Mouse (Mus musculus): Measurements from ENCODE around the gene Ttc39b.

Ttc39b gene

GRCm38 (mm10) chr4:83323910-83324684 is at the start of gene Ttc39b:
Gene Ttc39b, minus strand, starts transcription at chr4:83324255.
- in situ Hi-C loops (cut with MboI; ENCODE audit: unreplicated experiment in 2 of 2), result loop anchor here in 1 of 2 experiments (10.0 kb wide), 1 partner anchor 201 kb away; the partner anchor contains the start of gene Ccdc171

GRCm38 (mm10) chr4:83373381-83373780 is 49.3 kb upstream of the Ttc39b start:
- in situ Hi-C loops (cut with MboI; ENCODE audit: unreplicated experiment in 2 of 2), result no loop called here

- in situ Hi-C loops (cut with MboI; ENCODE audit: unreplicated experiment in 2 of 2), result no loop called here
Observed at GRCm38 (mm10) chr4:83357738-83358137, 33.7 kb upstream of the Ttc39b start.

GRCm38 (mm10) chr4:83354786-83355185 is 30.7 kb upstream of the Ttc39b start:
- in situ Hi-C loops (cut with MboI; ENCODE audit: unreplicated experiment in 2 of 2), result no loop called here

GRCm38 (mm10) chr4:83353949-83354348 is 29.9 kb upstream of the Ttc39b start:
- in situ Hi-C loops (cut with MboI; ENCODE audit: unreplicated experiment in 2 of 2), result no loop called here

DNA sequence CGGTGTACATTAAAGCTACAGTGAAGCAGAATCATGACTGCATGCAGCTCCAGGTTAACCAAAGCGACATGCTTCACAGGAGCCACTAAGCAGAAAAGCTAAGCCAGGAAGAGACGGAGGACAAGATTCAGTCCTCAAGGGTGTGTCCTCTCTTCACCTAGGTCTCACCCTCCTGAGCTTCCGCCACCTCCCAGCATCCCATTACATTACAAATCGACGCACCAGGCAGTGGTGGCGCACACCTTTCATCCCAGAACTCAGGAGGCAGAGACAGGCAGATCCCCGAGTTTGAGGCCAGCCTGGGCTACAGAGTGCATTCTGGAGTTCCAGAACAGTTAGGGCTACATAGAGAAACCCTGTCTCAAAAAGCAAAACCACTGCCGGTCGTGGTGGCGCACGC is 29.2 kb upstream of the Ttc39b start:
- in situ Hi-C loops (cut with MboI; ENCODE audit: unreplicated experiment in 2 of 2), result no loop called here

DNA sequence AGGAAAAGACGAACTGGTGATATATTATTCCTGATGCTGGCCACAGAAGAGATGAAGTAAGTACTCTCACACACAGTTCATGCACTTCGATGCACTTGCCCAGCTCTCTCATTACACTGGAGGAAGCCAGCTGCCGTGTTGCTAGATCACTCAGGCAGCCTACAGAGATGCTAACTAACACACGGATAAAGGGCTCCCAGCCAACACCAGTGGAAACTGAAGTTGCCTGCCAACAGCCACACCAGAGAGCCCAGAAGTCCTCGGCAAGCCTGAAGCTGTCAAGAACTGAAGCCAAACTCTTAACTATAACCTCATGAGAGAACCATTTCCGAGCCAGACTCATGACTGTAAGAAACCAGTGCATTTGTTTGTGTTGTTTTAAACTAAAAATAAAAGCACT is 26.7 kb upstream of the Ttc39b start:
- in situ Hi-C loops (cut with MboI; ENCODE audit: unreplicated experiment in 2 of 2), result no loop called here

DNA sequence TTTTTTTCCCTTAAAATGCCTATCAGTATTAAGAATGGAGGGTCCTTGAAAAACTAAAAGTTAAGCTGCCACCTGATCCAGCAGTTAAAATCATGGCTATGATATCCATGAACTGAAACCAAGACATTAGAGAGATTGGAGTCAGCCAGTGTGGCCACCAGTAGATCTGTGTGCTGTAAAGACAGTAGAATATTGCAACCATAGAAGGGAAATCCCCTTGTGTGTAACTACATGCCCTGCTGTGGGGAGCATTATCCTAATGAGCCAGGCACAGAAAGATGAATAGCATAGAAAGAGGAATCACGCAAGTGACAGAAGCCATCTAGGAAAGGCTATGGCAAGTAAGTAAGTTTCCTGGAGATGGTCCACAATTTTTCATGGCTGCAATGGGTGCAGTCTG is 24.9 kb upstream of the Ttc39b start:
- in situ Hi-C loops (cut with MboI; ENCODE audit: unreplicated experiment in 2 of 2), result loop anchor here (5.0 to 10.0 kb wide), 3 partner anchors 47 to 84 kb away; no protein-coding TSS in a partner anchor

- in situ Hi-C loops (cut with MboI; ENCODE audit: unreplicated experiment in 2 of 2), result loop anchor here in 1 of 2 experiments (10.0 kb wide), 1 partner anchor 79 kb away; no protein-coding TSS in a partner anchor
Observed at GRCm38 (mm10) chr4:83343895-83344294, 19.8 kb upstream of the Ttc39b start.

GRCm38 (mm10) chr4:83343146-83343823 is 19.2 kb upstream of the Ttc39b start:
- in situ Hi-C loops (cut with MboI; ENCODE audit: unreplicated experiment in 2 of 2), result loop anchor here in 1 of 2 experiments (10.0 kb wide), 1 partner anchor 78 kb away; no protein-coding TSS in a partner anchor

DNA sequence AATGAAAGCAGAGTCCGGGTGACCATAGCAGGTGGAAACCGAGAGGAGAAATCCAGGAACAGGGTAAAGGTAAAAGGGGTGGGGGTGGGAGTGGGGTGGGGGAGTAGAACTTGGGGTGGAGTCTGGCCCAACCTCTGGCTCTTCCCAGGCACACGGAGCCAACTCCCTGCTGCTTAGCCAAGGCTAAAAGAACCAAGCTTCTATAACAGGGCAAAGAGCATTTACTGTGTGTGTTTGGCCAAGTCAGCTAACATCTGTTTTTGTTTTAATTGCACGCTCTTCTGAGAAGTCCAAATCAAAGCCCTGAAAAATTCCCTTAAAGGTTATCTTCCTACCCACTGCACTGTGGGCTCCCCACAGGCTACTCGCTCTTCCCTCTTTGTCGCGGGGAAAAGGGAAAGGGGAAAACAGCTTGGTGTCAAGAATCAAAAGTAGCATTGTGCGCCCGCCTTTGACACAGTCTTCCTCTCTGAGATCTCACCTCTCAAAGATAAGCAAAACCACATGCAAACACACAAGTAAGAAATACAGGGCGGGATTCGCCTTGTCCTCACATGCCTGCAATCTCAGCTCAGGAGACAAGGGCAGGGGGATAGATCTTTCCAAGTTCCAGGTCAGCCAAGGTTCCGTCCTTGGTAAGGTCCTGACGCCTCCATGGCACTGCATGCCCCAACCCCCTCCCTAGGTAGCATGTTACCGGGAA is 18.4 kb upstream of the Ttc39b start:
- in situ Hi-C loops (cut with MboI; ENCODE audit: unreplicated experiment in 2 of 2), result loop anchor here in 1 of 2 experiments (10.0 kb wide), 1 partner anchor 78 kb away; no protein-coding TSS in a partner anchor

- in situ Hi-C loops (cut with MboI; ENCODE audit: unreplicated experiment in 2 of 2), result no loop called here
Observed at GRCm38 (mm10) chr4:83339393-83339792, 15.3 kb upstream of the Ttc39b start.

DNA sequence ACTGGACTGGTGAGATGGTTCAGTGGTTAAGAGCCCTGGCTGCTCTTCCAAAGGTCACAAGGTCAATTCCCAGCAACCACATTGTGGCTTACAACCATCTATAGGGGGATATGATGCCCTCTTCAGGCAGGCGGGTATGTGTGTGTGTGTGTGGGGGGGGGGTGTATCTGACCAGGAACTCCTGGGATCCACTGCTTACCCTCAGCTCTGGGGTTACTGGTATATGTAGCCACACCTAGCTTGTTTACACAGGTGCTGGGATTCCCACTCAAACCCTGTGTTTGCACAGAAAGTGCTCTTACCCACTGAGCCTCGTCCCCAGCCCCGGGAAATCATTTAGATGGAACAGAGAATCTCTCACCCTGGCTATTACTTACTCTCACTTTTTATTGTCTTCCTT is 13.7 kb upstream of the Ttc39b start:
- in situ Hi-C loops (cut with MboI; ENCODE audit: unreplicated experiment in 2 of 2), result no loop called here

- in situ Hi-C loops (cut with MboI; ENCODE audit: unreplicated experiment in 2 of 2), result no loop called here
Observed at GRCm38 (mm10) chr4:83330369-83330768, 6.3 kb upstream of the Ttc39b start.

DNA sequence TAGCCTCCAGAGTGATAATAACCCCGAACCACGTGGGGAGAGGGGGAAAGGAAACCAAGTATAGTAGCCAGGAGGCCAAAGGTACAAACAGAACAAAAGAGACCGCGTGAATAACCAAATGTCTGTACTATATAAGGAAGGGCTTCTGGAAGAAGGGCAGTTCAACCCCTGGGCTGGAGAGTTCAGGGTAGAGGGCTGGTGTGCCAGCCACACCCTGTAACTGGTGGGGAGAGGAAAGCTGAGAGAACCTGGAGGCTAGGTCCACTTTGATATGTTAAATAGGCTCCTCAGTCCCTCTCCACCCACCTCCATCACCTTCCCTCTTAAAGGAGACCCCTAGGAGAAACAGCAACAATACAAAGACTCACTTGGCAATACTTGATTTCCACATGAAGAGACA is 5.6 kb upstream of the Ttc39b start:
- in situ Hi-C loops (cut with MboI; ENCODE audit: unreplicated experiment in 2 of 2), result loop anchor here in 1 of 2 experiments (5.0 to 10.0 kb wide), 2 partner anchors 88 to 195 kb away; partner anchors contain the start of genes Ccdc171 and Snapc3

DNA sequence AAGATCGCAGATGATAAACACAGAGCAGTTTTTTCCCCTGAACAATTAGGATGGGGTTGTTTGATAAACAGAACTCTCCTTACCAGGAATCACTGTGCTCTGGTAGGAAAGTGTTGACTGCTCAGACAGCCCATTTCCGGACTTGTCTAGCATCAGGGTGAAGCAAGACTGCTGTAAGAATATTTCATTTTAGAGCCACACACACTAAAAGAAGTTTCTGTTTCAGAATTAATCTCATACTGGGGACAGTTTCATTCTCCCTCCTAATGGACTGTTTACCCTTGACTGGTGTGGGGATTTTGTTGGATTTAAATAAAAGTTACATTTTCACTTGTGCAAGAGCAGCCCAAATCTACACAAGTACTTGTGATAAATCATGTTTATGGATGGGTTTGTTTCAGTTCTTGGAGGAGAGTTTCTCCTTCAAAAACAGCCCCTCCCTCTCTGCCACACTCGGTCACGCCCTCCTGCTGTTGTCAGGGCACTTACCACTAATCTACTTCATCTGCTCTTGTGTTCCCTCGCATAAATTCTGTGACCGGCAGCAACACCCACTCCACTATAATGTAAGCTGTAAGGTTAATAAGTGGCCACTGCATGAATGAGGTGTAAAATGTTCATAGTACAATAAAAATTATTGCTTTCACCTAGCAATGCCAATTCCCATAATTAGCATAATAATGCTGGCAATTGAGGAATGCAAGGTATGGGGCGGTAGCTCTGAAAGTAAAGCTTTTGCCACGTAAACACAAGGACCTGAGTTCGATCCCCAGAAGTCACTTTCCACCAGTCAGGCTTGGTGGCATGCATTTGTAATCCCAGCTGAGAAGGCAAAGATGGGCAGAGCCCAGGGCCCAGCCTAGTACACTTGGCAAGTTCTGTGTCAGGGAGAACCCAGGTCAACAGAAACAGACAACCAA is 4.2 kb upstream of the Ttc39b start:
- in situ Hi-C loops (cut with MboI; ENCODE audit: unreplicated experiment in 2 of 2), result loop anchor here in 1 of 2 experiments (5.0 to 10.0 kb wide), 2 partner anchors 89 to 197 kb away; partner anchors contain the start of genes Ccdc171 and Snapc3

- in situ Hi-C loops (cut with MboI; ENCODE audit: unreplicated experiment in 2 of 2), result loop anchor here in 1 of 2 experiments (5.0 to 10.0 kb wide), 2 partner anchors 90 to 197 kb away; partner anchors contain the start of genes Ccdc171 and Snapc3
Observed at GRCm38 (mm10) chr4:83327526-83327925, 3.5 kb upstream of the Ttc39b start.

DNA sequence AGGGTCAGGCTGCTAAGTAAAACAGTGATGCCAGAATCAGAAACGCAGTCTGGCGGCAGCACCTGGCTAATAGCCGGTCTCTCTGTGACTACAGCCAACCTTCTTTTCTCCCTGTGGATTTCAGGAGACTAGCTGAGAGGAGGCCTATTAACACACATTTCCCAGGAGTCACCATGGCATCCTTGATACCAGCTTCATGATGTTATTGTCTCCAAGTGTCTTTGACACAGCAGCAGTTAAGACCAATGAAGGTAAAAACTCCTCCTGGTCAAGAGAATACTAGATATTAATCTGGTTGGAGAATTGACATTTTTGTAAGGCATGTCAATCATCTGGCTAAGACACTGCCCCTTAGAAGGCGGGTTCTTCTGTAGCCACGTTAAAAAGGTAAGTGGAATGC is 1.3 kb upstream of the Ttc39b start:
- in situ Hi-C loops (cut with MboI; ENCODE audit: unreplicated experiment in 2 of 2), result loop anchor here in 1 of 2 experiments (5.0 to 10.0 kb wide), 2 partner anchors 92 to 199 kb away; partner anchors contain the start of genes Ccdc171 and Snapc3

GRCm38 (mm10) chr4:83323201-83323903 is 703 bp downstream of the Ttc39b start:
- in situ Hi-C loops (cut with MboI; ENCODE audit: unreplicated experiment in 2 of 2), result loop anchor here in 1 of 2 experiments (10.0 kb wide), 1 partner anchor 201 kb away; the partner anchor contains the start of gene Ccdc171

Data from v-Abl transformed pro-B cells (cell line).